Mouse (Mus musculus): Measurements from ENCODE around the gene Me1.
"Not testable (repeated sequence)": the region's sequence is repeated elsewhere in the genome, so short reads cannot be mapped to it uniquely, and the experiment has no call there.

Gene Me1

GRCm38 (mm10) chr9:86599723-86600303 is 95.9 kb downstream of the Me1 start:
- DNase-seq (ENCODE audit: low read depth, low spot score): no peak

- not testable (repeated sequence) for DNase-seq (ENCODE audit: low read depth, low spot score)
Measured at GRCm38 (mm10) chr9:86596983-86597382, 98.8 kb downstream of the Me1 start.

- DNase-seq (ENCODE audit: low read depth, low spot score): not testable (repeated sequence)
Measured at GRCm38 (mm10) chr9:86594357-86594767, 101.4 kb downstream of the Me1 start.

GRCm38 (mm10) chr9:86592676-86593668 is 102.8 kb downstream of the Me1 start:
- DNase-seq (ENCODE audit: low read depth, low spot score): peak; percentile 34

GRCm38 (mm10) chr9:86587019-86587795 is 108.5 kb downstream of the Me1 start:
- DNase-seq (ENCODE audit: low read depth, low spot score): no peak

- DNase-seq (ENCODE audit: low read depth, low spot score): peak; percentile 76
Measured at GRCm38 (mm10) chr9:86583740-86584139, 112.0 kb downstream of the Me1 start.

- DNase-seq (ENCODE audit: low read depth, low spot score): peak; percentile 10
Measured at GRCm38 (mm10) chr9:86579657-86580056, 116.1 kb downstream of the Me1 start.

- DNase-seq (ENCODE audit: low read depth, low spot score): no peak
Measured at GRCm38 (mm10) chr9:86575178-86575577, 120.6 kb downstream of the Me1 start.

GRCm38 (mm10) chr9:86573616-86574303 is 122.0 kb downstream of the Me1 start:
- peak; percentile 53 for DNase-seq (ENCODE audit: low read depth, low spot score)

GRCm38 (mm10) chr9:86572636-86573291 is 123.0 kb downstream of the Me1 start:
- DNase-seq (ENCODE audit: low read depth, low spot score): peak; percentile 89

- DNase-seq (ENCODE audit: low read depth, low spot score): no peak
Measured at GRCm38 (mm10) chr9:86572196-86572595, 123.6 kb downstream of the Me1 start.

GRCm38 (mm10) chr9:86571540-86572135 is 124.1 kb downstream of the Me1 start, which contains the start of the genes Pgm3 and Rwdd2a:
Pgm3 (minus strand) TSS chr9:86571842.
Rwdd2a (plus strand) TSS chr9:86571991.
- peak; percentile 96 for DNase-seq (ENCODE audit: low read depth, low spot score)

- peak; percentile 32 for DNase-seq (ENCODE audit: low read depth, low spot score)
Measured at GRCm38 (mm10) chr9:86570946-86571345, 124.8 kb downstream of the Me1 start.

- DNase-seq (ENCODE audit: low read depth, low spot score): no peak
Measured at GRCm38 (mm10) chr9:86570261-86570890, 125.4 kb downstream of the Me1 start.

- DNase-seq (ENCODE audit: low read depth, low spot score): no peak
Measured at GRCm38 (mm10) chr9:86569314-86569910, 126.3 kb downstream of the Me1 start.

- no peak for DNase-seq (ENCODE audit: low read depth, low spot score)
Measured at GRCm38 (mm10) chr9:86560543-86560942, 135.2 kb downstream of the Me1 start.

GRCm38 (mm10) chr9:86554641-86555040 is 141.1 kb downstream of the Me1 start:
- no peak for DNase-seq (ENCODE audit: low read depth, low spot score)

GRCm38 (mm10) chr9:86553886-86554285 is 141.9 kb downstream of the Me1 start:
- DNase-seq (ENCODE audit: low read depth, low spot score): no peak

GRCm38 (mm10) chr9:86550717-86551116 is 145.0 kb downstream of the Me1 start:
- no peak for DNase-seq (ENCODE audit: low read depth, low spot score)
